Mouse (Mus musculus) megakaryocyte, embryonic 14.5 days (primary cell): ENCODE data around the gene Xrcc5.

Source experiments
- FLI1 ChIP-seq: IDR thresholded peaks from 2 replicates; pipeline ENCODE4 v1.6.1; 2012; ENCODE audit warnings: low read length, inconsistent platforms, mixed read lengths
- GATA1 ChIP-seq: IDR thresholded peaks from 3 replicates; pipeline ENCODE4 v1.6.1; 2012; ENCODE audit warnings: mixed read lengths, low read length, inconsistent platforms, borderline replicate concordance

- TF ChIP-seq GATA1 (no peak), FLI1 (no peak)
These were observed 491 bp upstream of the Xrcc5 start for GRCm38 (mm10) chr1:72306679-72307181.
